Mouse (Mus musculus) frontal cortex, adult 2 months (tissue): ENCODE measurements at regions not wholly inside any gene's neighbourhood (a gene's known extent, or its start where the extent isn't known, plus 50 kb on each side); places are given as distances from the start of the nearest gene placed in this dataset.
A peak's percentile ranks its signal among the peaks of the same experiment; 100 is the strongest.

Experiments used
- DNase-seq, 2 experiments: peaks; one replicate each; pipeline ENCODE4 v3.0.0; 2022; ENCODE audit warnings: low spot score in 1 of 2; ENCODE audit errors: extremely low spot score in 1 of 2

DNA sequence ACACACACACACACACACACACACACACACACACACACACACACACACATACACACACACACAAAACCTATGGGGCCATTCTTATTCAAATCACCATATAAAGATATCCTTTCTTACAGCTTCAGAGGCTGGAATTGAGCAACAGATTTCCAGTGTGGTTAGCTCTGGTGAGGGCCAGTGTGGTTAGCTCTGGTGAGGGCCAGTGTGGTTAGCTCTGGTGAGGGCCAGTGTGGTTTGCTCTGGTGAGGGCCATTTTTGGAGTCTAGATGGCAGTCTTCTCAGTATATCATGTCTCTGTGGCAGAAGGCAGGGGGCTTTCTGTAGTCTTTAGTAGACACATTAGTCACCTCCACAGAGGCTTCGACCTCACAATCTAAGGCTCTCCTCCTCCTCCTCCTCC lies 191.5 kb upstream of the 9630041A04Rik start:
- DNase-seq: no peak

- DNase-seq: peak; percentile 1 to 2
Observed at GRCm38 (mm10) chr9:101649816-101650215, 211.8 kb upstream of the 9630041A04Rik start.

DNA sequence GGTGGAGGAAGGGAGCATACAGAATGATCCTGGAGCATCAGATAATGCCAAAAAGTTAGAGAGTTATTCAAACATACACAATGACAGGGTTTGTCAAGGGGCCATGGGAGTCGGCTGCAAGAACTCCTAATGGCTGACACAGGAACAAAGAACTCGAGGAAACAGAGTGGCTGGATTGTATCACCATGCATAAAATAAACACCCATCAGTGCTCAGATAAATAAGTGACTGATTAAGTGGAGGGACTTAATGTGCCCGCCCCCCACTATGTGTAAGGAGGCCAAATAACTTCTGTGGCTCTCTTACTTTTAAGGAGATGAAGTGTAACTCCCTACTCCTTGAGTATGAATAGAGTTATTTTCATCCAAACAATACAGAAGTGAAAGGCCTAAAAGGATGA lies 220.1 kb upstream of the 9630041A04Rik start:
- DNase-seq: no peak

DNA sequence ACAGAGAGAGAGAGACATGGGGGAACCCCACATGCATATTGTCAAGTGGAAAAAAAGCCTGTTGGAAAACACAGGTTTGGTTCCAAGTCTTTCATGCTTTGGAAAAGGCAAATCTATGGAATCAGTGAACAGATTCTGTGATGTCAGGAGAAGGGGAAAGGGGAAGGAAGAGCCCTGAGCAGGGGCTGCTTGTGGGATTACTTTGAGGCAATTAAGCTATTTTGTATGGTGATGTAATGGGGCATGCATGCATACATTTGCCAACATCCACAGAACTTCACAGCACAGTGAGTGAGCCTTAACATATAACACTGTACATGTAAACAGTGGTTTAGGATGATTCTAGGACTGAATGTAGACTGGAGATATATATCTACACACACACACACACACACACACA lies 221.0 kb upstream of the 9630041A04Rik start:
- DNase-seq: no peak

DNA sequence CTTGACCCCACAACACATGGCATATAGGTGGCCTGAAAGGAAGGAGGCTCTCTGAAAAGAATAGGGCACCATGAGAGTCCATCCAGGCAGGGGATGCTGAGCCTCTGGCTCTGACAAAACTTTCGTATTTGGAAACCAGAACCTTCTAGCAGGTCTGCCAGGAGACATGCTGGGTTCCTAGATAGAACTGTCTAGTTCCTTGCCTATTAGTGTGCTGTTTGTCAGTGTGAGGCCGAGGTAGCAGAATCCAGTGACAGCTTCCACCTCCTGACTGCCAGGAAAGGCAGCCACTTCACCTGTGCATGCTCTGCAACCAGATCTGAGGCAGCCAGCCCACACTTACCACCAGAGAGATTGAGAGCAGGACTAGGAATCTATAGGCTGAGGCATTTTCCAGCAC lies 245.4 kb upstream of the 9630041A04Rik start:
- no peak for DNase-seq

GRCm38 (mm10) chr9:101615176-101615575 lies 246.5 kb upstream of the 9630041A04Rik start:
- no peak for DNase-seq

GRCm38 (mm10) chr9:101613933-101614332 lies 247.7 kb upstream of the 9630041A04Rik start:
- DNase-seq: no peak

- no peak for DNase-seq
Observed at GRCm38 (mm10) chr9:101613471-101613870, 248.2 kb upstream of the 9630041A04Rik start.

GRCm38 (mm10) chr9:101612971-101613370 lies 248.7 kb upstream of the 9630041A04Rik start:
- no peak for DNase-seq

GRCm38 (mm10) chr9:101612571-101612970 lies 249.1 kb upstream of the 9630041A04Rik start:
- DNase-seq: no peak

DNA sequence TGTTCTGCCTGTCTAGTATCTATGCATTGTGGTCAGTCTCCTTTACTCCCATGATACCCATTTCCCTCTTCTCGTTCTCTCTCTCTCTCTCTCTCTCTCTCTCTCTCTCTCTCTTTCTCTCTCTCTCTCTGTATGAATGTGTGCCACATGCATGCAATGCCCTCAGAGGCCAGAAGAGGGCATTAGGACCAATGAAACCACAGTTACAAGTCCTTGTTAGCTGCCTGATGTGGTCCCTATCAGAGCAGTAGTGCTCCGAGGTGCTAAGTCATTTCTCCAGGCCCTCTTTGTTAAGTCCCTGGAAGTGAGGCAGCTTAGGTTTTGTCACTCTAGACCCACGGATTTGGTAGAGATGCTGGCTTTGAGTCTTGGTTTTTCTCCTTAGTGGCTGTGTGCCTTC lies 250.2 kb upstream of the 9630041A04Rik start:
- DNase-seq: peak in 1 of 2 experiments; percentile 12

GRCm38 (mm10) chr9:101610806-101611443 lies 250.7 kb upstream of the 9630041A04Rik start:
- no peak for DNase-seq

GRCm38 (mm10) chr9:101610338-101610737 lies 251.3 kb upstream of the 9630041A04Rik start:
- no peak for DNase-seq

GRCm38 (mm10) chr9:101602799-101603198 lies 258.8 kb upstream of the 9630041A04Rik start:
- DNase-seq: no peak

DNA sequence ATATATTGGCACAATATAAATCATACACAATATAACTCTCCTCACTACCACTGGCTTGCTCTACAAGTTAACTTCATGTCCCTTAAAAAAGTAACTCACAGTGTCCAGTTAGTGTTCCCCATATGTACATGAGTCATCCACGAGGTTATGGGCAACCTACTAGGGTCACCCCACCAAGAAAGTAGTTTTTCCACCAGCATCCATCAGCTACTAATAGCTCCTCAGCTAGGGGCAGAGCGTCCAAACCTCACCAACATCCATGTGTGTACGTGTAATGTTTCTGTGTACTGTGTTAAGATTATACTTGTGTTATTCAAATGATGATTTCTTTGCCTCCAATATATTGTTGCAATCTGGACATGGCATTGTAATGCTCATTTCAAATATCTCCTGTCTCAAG lies 264.7 kb upstream of the 9630041A04Rik start:
- DNase-seq: no peak

GRCm38 (mm10) chr9:101595101-101595650 lies 266.5 kb upstream of the 9630041A04Rik start:
- DNase-seq: peak in 1 of 2 experiments; percentile 8

- peak; percentile 47 to 49 for DNase-seq
Observed at GRCm38 (mm10) chr9:101592621-101593020, 269.0 kb upstream of the 9630041A04Rik start.

GRCm38 (mm10) chr9:101591681-101592080 lies 270.0 kb upstream of the 9630041A04Rik start:
- no peak for DNase-seq

DNA sequence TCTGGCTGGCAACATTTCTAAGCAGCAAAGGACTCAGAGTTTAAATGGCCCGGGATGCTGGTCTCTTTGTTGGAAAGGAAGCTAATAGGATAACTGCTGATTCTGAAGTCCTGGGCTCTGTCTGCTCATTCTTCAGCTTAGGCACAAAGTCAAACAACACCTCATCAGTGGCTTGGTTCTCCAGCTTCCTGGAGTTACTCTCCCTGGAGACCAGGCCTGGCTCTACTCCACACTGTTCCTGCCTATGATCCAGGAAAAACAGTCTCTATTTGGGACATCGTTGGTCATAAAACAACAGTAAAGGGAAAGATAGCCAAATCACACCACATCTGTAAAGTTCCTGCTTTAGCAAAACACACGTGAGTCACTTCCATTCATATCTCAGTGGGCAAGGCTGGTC lies 271.3 kb upstream of the 9630041A04Rik start:
- no peak for DNase-seq

GRCm38 (mm10) chr9:101581064-101581463 lies 280.6 kb upstream of the 9630041A04Rik start:
- peak in 1 of 2 experiments; percentile 5 for DNase-seq

GRCm38 (mm10) chr9:101570714-101571113 lies 290.9 kb upstream of the 9630041A04Rik start:
- DNase-seq: no peak

GRCm38 (mm10) chr9:101563196-101563595 lies 298.4 kb upstream of the 9630041A04Rik start:
- no peak for DNase-seq
